Mouse (Mus musculus) T-helper 17 cell (primary cell): Measurements from ENCODE around the gene Grm4.

Source experiments
- in situ Hi-C, 2 experiments: fragments of 300-600 bp; cut with MboI, MseI; formaldehyde crosslinking; loops; 1 replicate in 1 of 2; 2 replicates in 1 of 2; pipeline ENCODE4 v1.15.1; 2025; ENCODE audit warnings: high pct_unique_total_duplicates in 2 of 2

The Grm4 gene

DNA sequence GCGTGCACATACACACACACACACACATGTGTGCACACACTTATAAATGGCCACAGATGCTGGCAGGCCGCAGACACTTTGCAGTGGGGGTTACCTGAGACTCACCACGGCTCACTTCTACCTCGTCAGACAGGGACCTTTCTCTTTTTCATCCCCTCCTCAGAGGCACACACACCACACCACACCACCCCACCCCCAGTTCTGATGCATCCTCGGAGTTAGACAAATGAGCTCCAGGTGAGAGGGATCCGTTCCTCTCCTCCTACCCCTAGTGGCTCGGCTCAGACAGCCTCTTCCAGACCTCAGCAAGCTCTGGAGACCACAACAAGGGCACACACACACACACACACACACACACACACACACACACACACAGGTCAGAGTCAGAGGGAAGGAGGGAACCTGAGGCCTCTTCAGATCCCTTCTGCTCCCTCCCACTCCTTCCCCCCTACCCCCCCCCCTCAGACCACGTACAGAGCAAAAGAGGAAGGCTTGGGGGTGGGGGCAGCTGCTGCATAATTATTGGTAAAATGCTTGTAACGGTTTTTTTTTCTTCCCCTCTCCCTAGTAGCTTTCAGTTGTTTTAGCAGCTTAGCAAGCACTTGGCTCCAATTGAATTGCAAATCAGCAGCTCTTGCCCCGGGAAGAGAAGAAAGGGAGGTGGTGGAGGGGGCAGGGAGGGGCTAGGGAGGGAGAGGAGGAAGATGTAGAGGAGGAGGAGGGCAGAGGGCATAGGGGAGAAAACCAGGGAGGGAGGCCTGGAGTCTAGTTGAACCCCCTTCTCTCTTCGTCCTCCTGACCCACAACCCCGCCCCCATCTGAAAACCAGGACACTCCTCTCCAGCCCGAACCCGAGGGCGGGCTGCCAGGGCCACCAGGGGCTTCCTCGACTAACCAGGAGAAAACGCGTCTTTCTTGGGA lies 19.6 kb downstream of the Grm4 start:
- in situ Hi-C loops, result loop anchor here in 1 of 2 experiments (25.0 kb wide), 2 partner anchors 314 to 639 kb away; no protein-coding TSS in a partner anchor

- in situ Hi-C loops, result loop anchor here in 1 of 2 experiments (25.0 kb wide), 2 partner anchors 314 to 639 kb away; no protein-coding TSS in a partner anchor
These were observed 20.4 kb downstream of the Grm4 start for GRCm38 (mm10) chr17:27500811-27501210.

DNA sequence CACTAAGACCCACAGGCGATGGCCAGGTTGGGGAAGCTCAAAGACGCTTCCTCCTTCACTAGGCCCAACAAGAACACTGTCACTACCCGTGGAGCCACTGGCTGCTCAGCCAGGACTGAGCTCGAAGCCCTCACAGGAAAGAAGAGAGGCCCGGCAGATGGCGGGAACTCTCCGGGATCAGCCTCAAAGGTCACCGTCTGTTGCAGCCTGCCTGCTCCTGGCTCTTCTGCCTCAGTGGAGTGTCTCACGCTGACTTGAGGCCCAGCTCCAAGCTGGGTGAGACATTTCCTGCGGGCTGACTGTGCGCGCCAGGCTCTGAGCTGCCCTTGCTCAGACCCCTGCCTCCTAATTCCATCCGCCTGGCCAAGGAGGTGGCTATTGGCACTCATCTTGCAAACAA lies 22.1 kb downstream of the Grm4 start:
- in situ Hi-C loops, result loop anchor here in 1 of 2 experiments (25.0 kb wide), 1 partner anchor 1112 kb away; no protein-coding TSS in a partner anchor

DNA sequence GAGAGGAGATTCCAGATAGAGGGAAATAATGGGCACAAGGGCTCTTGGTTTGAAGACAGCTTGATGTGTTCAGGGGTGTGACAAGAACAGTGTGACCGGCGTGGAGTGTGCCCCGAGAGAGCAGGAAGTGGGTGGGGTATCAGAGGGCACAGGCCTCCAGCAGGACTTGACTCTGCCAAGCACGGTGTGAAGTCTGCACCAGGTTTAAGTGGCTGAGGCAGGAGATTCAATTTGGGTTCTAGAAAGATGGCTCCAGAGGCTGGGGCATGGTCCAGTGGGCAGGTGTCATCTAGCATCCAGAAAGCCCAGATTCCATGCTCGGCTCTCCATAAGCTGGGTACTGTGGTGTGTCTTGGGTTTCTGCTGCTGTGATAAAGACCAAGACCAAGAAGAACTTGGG lies 23.4 kb downstream of the Grm4 start:
- in situ Hi-C loops, result loop anchor here in 1 of 2 experiments (25.0 kb wide), 1 partner anchor 1110 kb away; no protein-coding TSS in a partner anchor

DNA sequence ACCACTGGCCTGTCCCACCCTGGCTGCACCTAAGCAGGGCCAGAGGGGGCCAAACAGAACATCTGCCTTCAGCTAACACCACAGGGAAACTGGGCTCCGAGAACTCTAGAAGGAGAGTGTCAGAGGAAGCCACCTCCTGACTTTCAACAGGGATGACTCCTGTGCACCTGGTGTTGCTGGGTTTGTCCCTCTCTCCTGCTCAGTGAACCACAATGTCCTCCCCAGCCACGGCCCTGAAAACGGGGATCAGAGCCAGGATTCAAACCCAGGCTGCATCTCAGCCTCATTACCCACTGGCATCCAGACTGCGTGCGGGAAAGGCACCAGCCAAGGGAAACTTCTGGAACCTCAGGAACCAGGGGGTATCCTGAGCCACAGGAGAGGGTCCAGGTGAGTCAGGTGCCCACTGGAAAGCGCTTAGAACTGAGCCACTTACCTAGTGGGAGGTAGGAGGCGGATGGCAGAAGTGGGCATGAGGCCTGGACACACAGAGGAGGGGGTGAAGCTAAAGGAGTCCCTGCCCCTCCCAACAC lies 26.1 kb downstream of the Grm4 start:
- in situ Hi-C loops, result loop anchor here in 1 of 2 experiments (25.0 kb wide), 1 partner anchor 1108 kb away; no protein-coding TSS in a partner anchor

DNA sequence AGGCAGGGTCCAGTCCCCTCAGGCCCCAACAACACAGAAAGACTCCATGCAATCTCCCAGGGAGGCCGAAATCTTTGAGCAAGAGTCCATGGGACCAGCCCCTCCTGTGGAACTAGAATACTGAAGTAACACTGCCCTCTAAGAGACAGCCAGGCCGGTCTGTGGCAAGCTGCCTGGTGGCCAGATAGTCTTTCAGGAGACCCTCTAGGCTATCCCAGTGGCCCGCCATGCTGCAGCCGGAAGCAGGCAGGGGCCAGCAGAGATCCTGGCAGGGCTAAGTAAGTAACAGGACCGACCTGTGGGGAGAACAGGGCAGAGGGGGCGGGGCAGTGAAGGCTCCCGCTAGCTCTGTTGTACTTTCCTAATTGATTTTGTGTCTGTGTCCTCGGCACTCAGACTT lies 27.2 kb downstream of the Grm4 start:
- in situ Hi-C loops, result loop anchor here in 1 of 2 experiments (25.0 kb wide), 1 partner anchor 1107 kb away; no protein-coding TSS in a partner anchor

GRCm38 (mm10) chr17:27493389-27493788 lies 27.8 kb downstream of the Grm4 start:
- in situ Hi-C loops, result loop anchor here in 1 of 2 experiments (25.0 kb wide), 1 partner anchor 1106 kb away; no protein-coding TSS in a partner anchor

GRCm38 (mm10) chr17:27488173-27488823 lies 32.9 kb downstream of the Grm4 start:
- in situ Hi-C loops, result loop anchor here in 1 of 2 experiments (25.0 kb wide), 1 partner anchor 1101 kb away; no protein-coding TSS in a partner anchor

- in situ Hi-C loops, result loop anchor here in 1 of 2 experiments (25.0 kb wide), 1 partner anchor 1099 kb away; no protein-coding TSS in a partner anchor
These were observed 35.3 kb downstream of the Grm4 start for GRCm38 (mm10) chr17:27485940-27486339.

GRCm38 (mm10) chr17:27483571-27483970 lies 37.6 kb downstream of the Grm4 start:
- in situ Hi-C loops, result loop anchor here in 1 of 2 experiments (25.0 kb wide), 1 partner anchor 1096 kb away; no protein-coding TSS in a partner anchor

DNA sequence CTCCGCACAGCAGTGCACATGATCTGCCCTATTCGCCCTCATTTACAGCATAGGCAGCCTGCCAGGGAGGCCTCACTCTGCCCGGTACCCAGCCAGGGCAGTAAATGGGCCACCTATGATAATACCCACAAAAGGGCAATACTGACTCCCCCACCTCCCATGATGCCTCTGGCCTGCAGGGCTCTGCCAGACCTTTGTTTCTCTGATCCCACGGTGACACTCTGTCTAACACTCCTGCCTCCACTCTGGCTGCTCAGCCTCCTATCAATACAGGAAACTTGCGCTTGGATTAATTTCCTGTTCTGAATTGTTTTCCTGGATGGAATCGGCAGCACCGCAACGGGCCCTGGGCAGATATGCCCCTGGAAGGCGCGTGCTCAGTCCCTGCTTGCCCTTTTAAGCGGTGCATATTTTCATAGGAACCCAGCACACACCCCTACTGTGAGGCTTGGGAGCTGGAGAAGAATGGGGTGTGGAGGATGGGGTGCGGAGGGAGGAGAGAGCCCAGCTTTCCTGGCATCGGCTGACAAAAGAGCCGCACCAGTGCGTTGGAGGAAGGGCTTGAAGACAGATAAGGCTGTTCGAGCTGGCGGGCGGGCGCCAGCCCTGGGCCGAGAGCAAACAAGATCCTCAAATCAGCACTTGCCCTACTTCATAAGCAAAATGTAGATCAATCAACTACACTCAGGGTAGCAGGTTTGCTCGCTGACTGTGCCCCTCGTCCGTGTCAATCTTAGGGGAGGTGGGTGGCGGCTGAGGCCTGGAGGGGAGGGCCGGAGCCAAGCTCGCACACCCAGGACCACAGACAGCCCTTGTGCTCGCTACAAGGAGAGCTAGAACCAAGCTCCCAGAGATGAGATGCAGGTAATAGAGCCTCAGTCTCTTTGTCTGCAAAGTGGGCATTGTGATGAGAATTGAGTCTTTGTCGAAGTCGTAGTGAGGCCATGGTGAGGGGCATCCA lies 40.8 kb downstream of the Grm4 start:
- in situ Hi-C loops, result loop anchor here in 1 of 2 experiments (25.0 kb wide), 1 partner anchor 1093 kb away; no protein-coding TSS in a partner anchor

DNA sequence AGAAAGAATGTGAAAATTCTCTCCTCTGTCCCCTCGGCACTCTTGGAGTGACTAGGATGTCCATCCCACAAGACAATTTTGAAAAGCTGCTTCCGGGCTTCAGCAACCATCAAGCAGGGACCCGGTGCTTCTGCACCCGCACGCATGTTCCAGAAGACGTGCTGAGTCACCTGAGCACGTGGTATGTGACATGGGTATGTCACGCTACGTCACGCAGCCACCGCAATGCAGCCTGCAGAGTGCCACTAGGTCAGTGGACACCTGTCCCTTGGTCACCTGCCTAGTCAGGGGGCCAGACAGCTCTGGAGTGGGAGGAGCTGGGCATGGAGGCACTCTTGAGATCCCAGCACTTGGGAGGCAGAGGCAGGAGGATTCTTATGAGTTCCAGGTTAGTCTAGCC lies 45.6 kb downstream of the Grm4 start:
- in situ Hi-C loops, result loop anchor here in 1 of 2 experiments (25.0 kb wide), 1 partner anchor 1088 kb away; no protein-coding TSS in a partner anchor

DNA sequence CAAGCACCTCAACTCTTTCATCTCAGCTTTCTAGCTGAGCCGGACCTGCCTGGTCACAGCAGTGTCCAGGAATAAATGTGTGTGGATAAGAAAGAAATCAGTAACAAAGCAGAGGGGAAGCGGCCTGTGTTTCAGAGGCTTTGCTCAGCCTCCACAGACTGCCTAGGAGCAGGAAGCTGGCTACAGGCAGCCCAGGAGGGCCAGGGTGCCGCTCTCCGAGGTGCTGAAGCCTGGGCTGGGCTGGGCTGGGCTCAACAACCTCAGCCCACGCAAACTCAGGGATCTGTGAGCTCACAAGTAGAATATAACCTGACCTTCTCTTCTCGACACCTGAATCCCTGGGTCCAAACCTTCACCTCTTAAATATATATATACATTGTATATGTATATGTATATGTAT lies 54.6 kb downstream of the Grm4 start:
- in situ Hi-C loops, result no loop called here

DNA sequence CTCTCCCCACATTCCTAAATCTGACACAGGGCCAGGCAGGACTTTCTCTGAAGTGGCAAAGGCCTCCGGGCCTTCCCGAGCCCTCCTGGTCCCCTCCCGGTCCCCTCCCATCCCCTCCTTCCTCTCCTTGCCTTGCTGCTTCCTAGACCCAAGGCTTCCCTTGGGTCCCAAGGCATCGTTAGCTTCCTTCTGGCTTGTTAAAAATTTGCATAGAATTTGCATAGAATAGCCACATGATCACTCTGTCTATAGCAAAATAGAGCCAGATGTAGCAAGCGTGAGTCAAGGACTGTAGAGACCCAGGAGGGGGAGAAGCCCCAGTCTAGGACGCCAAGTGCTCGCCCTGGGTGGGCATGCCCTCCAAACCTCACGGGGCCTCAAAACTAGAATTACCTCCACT lies 55.3 kb downstream of the Grm4 start:
- in situ Hi-C loops, result no loop called here

- in situ Hi-C loops, result no loop called here
These were observed 56.8 kb downstream of the Grm4 start for GRCm38 (mm10) chr17:27464327-27464962.

DNA sequence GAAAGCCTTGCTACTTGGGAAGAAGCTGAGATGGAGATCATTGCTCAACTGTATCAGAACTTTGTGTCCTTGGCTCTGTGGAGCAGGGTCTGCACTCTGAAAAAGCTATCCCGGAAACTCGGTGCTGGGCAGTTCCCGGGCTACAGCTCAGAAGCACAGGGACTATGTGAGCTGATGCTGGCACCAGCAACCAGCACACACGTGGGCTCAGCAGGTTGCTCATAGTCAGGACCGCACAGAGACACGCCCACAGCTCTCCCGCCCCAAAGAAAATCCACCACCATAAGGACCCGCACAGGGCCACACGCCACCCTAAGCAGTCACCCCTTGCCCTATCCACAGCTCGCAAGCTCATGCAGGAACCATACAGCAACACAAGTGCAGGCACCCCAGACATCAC lies 61.2 kb downstream of the Grm4 start:
- in situ Hi-C loops, result no loop called here

DNA sequence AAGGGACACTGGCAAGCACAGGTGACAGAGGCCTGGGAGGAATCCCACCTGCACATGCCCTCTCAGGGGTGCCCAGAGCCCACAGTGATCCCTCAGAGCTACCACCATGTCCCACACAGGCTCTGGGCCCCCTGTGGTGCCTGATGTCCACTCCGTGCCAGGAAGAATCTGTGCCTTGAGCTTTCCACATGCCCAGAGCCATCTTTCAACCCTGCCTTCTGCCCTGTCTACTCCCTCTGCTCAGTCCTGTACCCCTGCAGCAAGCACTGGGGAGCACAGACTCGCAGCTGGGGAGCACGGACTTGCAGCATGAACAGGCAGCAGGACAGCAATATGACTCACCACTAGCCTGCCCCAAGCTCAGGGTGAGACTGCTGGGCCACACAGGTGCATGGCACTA lies 62.0 kb downstream of the Grm4 start:
- in situ Hi-C loops, result no loop called here

DNA sequence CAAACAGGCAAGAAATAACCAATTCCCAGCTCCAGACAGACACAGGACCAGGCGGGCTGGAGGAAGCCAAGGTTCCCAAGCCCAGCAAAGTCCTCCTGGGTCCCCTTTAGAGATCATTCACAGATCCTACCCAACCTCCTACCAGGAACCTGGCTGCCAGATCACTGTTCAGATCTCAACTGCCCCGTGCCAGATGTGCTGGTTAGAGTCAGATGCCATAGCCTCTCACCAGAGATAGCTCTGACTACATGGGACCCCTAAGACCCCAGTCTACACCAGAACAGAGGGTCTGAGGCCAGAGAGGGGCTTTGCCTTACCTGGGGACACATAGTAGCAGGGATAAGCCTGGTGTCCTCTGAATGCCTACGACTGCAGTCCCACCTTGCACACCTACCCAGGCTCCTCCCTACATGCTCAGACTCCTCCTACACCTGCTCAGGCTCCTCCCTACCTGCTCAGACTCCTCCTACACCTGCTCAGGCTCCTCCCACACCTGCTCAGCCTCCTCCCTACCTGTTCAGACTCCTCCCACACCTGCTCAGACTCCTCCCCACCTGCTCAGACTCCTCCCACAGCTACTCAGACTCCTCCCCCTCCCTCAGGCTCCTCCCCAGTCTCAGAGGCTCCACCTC lies 63.2 kb downstream of the Grm4 start:
- in situ Hi-C loops, result no loop called here

GRCm38 (mm10) chr17:27457038-27457577 lies 64.1 kb downstream of the Grm4 start:
- in situ Hi-C loops, result no loop called here
